Mouse (Mus musculus): Measurements from ENCODE around the gene Pgm1.

GRCm38 (mm10) chr4:99936278-99936677 is 7.1 kb downstream of the Pgm1 start:
- TF ChIP-seq POLR2A (IDR thresholded peaks at IDR 0.05; ENCODE audit: control insufficient read depth, extremely low read depth, insufficient read depth, low read length, poor library complexity) = no peak
- no peak for TF ChIP-seq CTCF (IDR thresholded peaks at IDR 0.05; ENCODE audit: borderline replicate concordance, control insufficient read depth, extremely low read depth, insufficient read depth, low read length, poor library complexity)
